Mouse (Mus musculus) hindbrain, embryonic 16.5 days (tissue): Measurements from ENCODE around the gene Ttc7b. TPM values are rescaled to one million over a fixed set of nuclear protein-coding genes. Genes with fewer than 3 reads are reported as not detected.

ENCODE experiments used
- ATAC-seq: fragments of 200-750 bp; cut with Nextera tagmentation; 2 replicates; pipeline ENCODE4 v1.8.0; 2017; ENCODE audit warnings: moderate TSS enrichment, moderate library complexity
- H3K27ac ChIP-seq: fragments of 300-500 bp; sonication (generic); 2 replicates; pipeline ENCODE4 v1.5.1; 2014; ENCODE audit warnings: low read depth, mild to moderate bottlenecking, control low read depth, low read length, moderate library complexity
- H3K27me3 ChIP-seq: fragments of 300-500 bp; sonication (generic); replicated peaks from 2 replicates; pipeline ENCODE4 v1.6.1; 2014; ENCODE audit warnings: low read length; ENCODE audit not compliant: control insufficient read depth, insufficient read depth
- H3K36me3 ChIP-seq: fragments of 300-500 bp; sonication (generic); 2 replicates; pipeline ENCODE4 v1.6.1; 2014; ENCODE audit warnings: mild to moderate bottlenecking, low read length, moderate library complexity, mixed read lengths; ENCODE audit not compliant: control insufficient read depth, insufficient read depth
- H3K4me1 ChIP-seq: fragments of 300-500 bp; sonication (generic); 2 replicates; pipeline ENCODE4 v1.6.1; 2014; ENCODE audit warnings: low read depth, low read length; ENCODE audit not compliant: control insufficient read depth, insufficient read depth
- H3K4me2 ChIP-seq: fragments of 300-500 bp; sonication (generic); 2 replicates; pipeline ENCODE4 v1.6.1; 2014; ENCODE audit warnings: mild to moderate bottlenecking, low read length, control low read depth, moderate library complexity
- H3K4me3 ChIP-seq: fragments of 300-500 bp; sonication (generic); 2 replicates; pipeline ENCODE4 v1.5.1; 2014; ENCODE audit warnings: mild to moderate bottlenecking, low read length, control low read depth, moderate library complexity
- H3K9ac ChIP-seq: fragments of 300-500 bp; sonication (generic); 2 replicates; pipeline ENCODE4 v1.6.1; 2014; ENCODE audit warnings: low read depth, mild to moderate bottlenecking, control low read depth, low read length, moderate library complexity
- H3K9me3 ChIP-seq: fragments of 300-500 bp; sonication (generic); 2 replicates; pipeline ENCODE4 v1.6.1; 2014; ENCODE audit warnings: mild to moderate bottlenecking, low read length, moderate library complexity; ENCODE audit not compliant: control insufficient read depth
- WGBS: fragments of 180-500 bp; shearing (Covaris S2); extraction: QIAGEN DNeasy Blood & Tissue Kit; methylation state at CpG from one replicate; pipeline ENCODE4 v1.1.7; 2014; 5-methylcytosine and 5-hydroxymethylcytosine counted together
- polyA plus RNA-seq: library from polyadenylated mRNA; unstranded; fragments of >200 nt; fragmentation: Nextera tagmentation; extraction: Ambion mirVana; gene quantifications from 2 replicates; pipeline ENCODE4 v1.2.1, GENCODE M21; 2015

Ttc7b gene
- polyA plus RNA-seq, 1 experiment from 2014 or later: 8.8 TPM

GRCm38 (mm10) chr12:100264941-100265340 is 255.7 kb downstream of the Ttc7b start:
- Histone ChIP-seq H3K4me1 (peaks cover 16% of the 10 kb centered on the region), H3K9me3 (no peaks in the 10 kb centered on the region), H3K4me3 (no peak overlapping the region), H3K27me3 (no peaks in the 10 kb centered on the region), H3K9ac (no peak overlapping the region), H3K4me2 (no peak overlapping the region), H3K27ac (peak overlapping the region; percentile 62; the same call in 1 of the 2 replicates), H3K36me3 (no peaks in the 10 kb centered on the region)
- WGBS: 81% methylated on average over 4 of the region's 4 CpGs
- no peak for ATAC-seq

- ATAC-seq: no peak
- Histone ChIP-seq H3K9ac (no peak overlapping the region), H3K4me2 (no peak overlapping the region), H3K9me3 (no peaks in the 10 kb centered on the region), H3K27ac (no peak overlapping the region), H3K36me3 (no peaks in the 10 kb centered on the region), H3K27me3 (no peaks in the 10 kb centered on the region), H3K4me3 (no peak overlapping the region), H3K4me1 (peaks cover 16% of the 10 kb centered on the region)
- 72% methylated on average over 6 of the region's 6 CpGs for WGBS
These were observed 257.8 kb downstream of the Ttc7b start for GRCm38 (mm10) chr12:100262846-100263245.

- no peak for ATAC-seq
- Histone ChIP-seq H3K4me2 (no peak overlapping the region), H3K27ac (no peak overlapping the region), H3K27me3 (no peaks in the 10 kb centered on the region), H3K9me3 (no peaks in the 10 kb centered on the region), H3K4me3 (no peak overlapping the region), H3K9ac (no peak overlapping the region), H3K36me3 (no peaks in the 10 kb centered on the region), H3K4me1 (peaks cover 16% of the 10 kb centered on the region)
- WGBS: 85% methylated on average over 6 of the region's 6 CpGs
These were observed 258.9 kb downstream of the Ttc7b start for GRCm38 (mm10) chr12:100261761-100262160.

GRCm38 (mm10) chr12:100260151-100260550 is 260.5 kb downstream of the Ttc7b start:
- ATAC-seq: no peak
- no peaks in the 10 kb centered on the region for H3K27me3 ChIP-seq
- H3K9me3 ChIP-seq: no peaks in the 10 kb centered on the region
- no peak overlapping the region for H3K27ac ChIP-seq
- no peak overlapping the region for H3K4me3 ChIP-seq
- no peak overlapping the region for H3K9ac ChIP-seq
- H3K4me1 ChIP-seq: peaks cover 3% of the 10 kb centered on the region; the same call in 1 of the 2 replicates
- H3K36me3 ChIP-seq: no peaks in the 10 kb centered on the region
- WGBS: 72% methylated on average over 2 of the region's 2 CpGs
- no peak overlapping the region for H3K4me2 ChIP-seq

GRCm38 (mm10) chr12:100257779-100258178 is 262.8 kb downstream of the Ttc7b start:
- H3K36me3 ChIP-seq: no peaks in the 10 kb centered on the region
- no peak overlapping the region for H3K4me2 ChIP-seq
- H3K4me1 ChIP-seq: no peaks in the 10 kb centered on the region
- H3K4me3 ChIP-seq: no peak overlapping the region
- H3K9me3 ChIP-seq: no peaks in the 10 kb centered on the region
- 72% methylated on average over 3 of the region's 3 CpGs for WGBS
- no peak for ATAC-seq
- H3K9ac ChIP-seq: no peak overlapping the region
- no peaks in the 10 kb centered on the region for H3K27me3 ChIP-seq
- H3K27ac ChIP-seq: no peak overlapping the region

GRCm38 (mm10) chr12:100255441-100255949 is 265.1 kb downstream of the Ttc7b start:
- no peaks in the 10 kb centered on the region for H3K36me3 ChIP-seq
- no peaks in the 10 kb centered on the region for H3K9me3 ChIP-seq
- H3K4me2 ChIP-seq: no peak overlapping the region
- WGBS: 84% methylated on average over 2 of the region's 2 CpGs
- ATAC-seq: no peak
- H3K9ac ChIP-seq: no peak overlapping the region
- no peaks in the 10 kb centered on the region for H3K4me1 ChIP-seq
- no peak overlapping the region for H3K4me3 ChIP-seq
- no peaks in the 10 kb centered on the region for H3K27me3 ChIP-seq
- H3K27ac ChIP-seq: no peak overlapping the region

- Histone ChIP-seq H3K9me3 (no peaks in the 10 kb centered on the region), H3K4me1 (no peaks in the 10 kb centered on the region), H3K9ac (no peak overlapping the region), H3K36me3 (no peaks in the 10 kb centered on the region), H3K27me3 (no peaks in the 10 kb centered on the region), H3K4me3 (no peak overlapping the region), H3K4me2 (no peak overlapping the region), H3K27ac (no peak overlapping the region)
- no peak for ATAC-seq
- WGBS: 69% methylated on average over 4 of the region's 4 CpGs
These were observed 266.2 kb downstream of the Ttc7b start for GRCm38 (mm10) chr12:100254471-100254870.

Other genes with a start within 250 kb of the Ttc7b start
- gene Rps6ka5, start 206.2 kb upstream of the Ttc7b start, polyA plus RNA-seq: 5.7 and 6.4 TPM in 2 replicates